Mouse (Mus musculus): ENCODE measurements around the gene Myo3b.
"Not testable (repeated sequence)": the region's sequence is repeated elsewhere in the genome, so short reads cannot be mapped to it uniquely, and the experiment has no call there.

The Myo3b gene

GRCm38 (mm10) chr2:70182150-70182670, 143.3 kb downstream of the Myo3b start:
- in situ Hi-C loops (cut with MboI, MseI), result no loop called here

- in situ Hi-C loops (cut with MboI, MseI), result no loop called here
These were observed 148.1 kb downstream of the Myo3b start for GRCm38 (mm10) chr2:70187040-70187439.

- in situ Hi-C loops (cut with MboI, MseI), result no loop called here
These were observed 156.7 kb downstream of the Myo3b start for GRCm38 (mm10) chr2:70195418-70196248.

GRCm38 (mm10) chr2:70201796-70202555, 163.1 kb downstream of the Myo3b start:
- in situ Hi-C loops (cut with MboI, MseI), result no loop called here

- in situ Hi-C loops (cut with MboI, MseI), result no loop called here
These were observed 163.7 kb downstream of the Myo3b start for GRCm38 (mm10) chr2:70202578-70203167.

DNA sequence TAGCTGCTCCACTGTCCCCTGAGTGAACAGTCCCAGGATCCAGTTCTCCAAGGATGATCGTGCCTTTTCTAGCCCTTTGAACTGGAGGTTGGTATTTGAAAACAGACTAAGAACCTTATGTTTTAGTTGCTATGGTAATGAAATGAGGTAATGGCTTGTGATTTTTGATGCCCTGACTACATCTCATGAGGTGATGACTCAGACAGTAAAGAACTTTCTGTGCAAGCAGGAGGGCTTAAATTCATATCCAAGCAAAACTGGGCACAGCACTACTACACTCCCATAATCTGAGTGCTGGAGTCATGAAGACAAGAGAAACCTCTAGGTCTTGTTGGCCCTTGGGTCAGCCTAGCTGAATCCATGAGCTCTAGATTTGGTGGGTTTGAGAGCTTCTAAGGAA, 169.5 kb downstream of the Myo3b start:
- in situ Hi-C loops (cut with MboI, MseI), result no loop called here

DNA sequence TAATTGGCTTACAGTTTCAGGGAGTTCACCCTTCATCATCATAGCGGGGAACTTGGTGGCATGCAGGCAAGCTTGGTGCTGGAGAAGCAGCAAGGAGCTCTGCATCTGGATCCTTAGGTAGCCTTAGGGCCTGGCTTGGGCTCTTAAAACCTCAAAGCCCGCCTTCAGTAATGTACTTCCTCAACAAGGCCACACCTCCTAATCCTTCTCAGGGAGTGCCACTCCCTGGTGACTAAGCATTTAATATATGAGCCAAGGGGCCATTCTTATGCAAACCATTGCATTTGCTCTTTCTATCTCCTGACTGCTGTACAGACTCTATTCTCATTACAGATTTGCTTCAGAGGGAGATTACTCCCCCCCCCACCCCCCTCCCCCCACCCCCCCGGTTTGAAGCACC, 170.9 kb downstream of the Myo3b start:
- in situ Hi-C loops (cut with MboI, MseI), result no loop called here

DNA sequence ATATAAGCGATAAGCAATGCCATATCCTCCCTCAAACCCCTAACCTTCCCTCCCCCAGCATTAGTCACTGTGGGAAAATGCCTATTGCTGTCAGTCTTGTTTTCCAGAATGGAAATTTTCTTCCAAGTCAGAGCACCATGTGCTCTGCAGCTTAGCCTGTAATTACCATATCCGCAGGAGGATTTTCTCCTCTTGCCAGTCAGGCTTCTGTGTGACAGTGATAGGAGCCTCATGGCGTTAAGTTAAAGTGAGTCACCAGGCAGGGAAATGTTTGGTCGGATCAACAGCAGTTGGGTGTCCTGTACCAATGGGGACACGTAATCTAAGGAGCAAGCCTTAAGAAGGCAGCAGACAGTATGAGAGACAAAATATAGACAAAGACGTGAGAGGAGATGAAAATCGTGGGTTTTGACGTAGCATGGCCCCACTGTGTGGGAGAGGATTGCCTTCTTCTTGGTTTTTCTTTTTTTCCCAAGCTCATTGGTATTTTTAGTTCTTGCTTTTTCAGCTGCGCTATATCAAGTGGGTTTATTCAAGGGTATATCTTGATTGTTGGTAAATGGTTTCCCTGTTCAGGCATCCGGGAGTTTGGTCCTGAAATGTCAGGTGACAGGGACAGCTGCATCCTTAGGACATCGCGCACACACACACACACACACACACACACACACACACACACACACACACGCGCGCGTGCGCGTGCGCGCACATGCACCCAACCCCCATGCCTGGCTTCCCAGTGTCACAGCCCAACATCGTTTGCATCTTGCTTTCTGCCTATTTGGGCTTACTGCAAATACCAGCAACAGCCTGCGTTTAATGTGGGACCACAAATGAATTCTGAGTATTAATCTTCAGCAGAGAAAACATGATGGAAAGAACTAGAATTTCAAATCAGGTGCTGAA, 171.8 kb downstream of the Myo3b start:
- in situ Hi-C loops (cut with MboI, MseI), result no loop called here

GRCm38 (mm10) chr2:70214401-70214800, 175.5 kb downstream of the Myo3b start:
- in situ Hi-C loops (cut with MboI, MseI), result no loop called here

- in situ Hi-C loops (cut with MboI, MseI), result no loop called here
These were observed 178.9 kb downstream of the Myo3b start for GRCm38 (mm10) chr2:70217800-70218199.

GRCm38 (mm10) chr2:70218469-70218868, 179.5 kb downstream of the Myo3b start:
- in situ Hi-C loops (cut with MboI, MseI), result no loop called here

DNA sequence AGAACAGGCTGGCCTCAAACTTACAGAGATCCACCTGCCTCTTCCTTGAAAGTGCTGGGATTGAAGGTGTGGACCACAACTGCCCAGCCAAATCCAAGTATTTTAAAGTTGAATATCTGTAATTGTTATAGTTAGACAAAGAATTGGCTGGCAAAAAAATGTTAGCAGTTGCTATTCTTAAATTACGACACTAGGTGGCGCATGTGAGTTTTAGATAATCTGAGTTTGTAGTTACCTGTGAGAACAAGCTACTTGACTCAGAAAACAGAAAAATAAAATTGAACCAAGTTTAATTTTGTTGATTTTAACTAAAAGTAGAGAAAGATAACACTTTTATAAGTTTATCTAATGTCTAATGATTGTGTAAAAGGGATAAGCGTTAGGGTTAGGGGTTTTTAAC, 187.8 kb downstream of the Myo3b start:
- in situ Hi-C loops (cut with MboI, MseI), result loop anchor here (5.0 to 10.0 kb wide), 4 partner anchors 81 to 338 kb away; no protein-coding TSS in a partner anchor

DNA sequence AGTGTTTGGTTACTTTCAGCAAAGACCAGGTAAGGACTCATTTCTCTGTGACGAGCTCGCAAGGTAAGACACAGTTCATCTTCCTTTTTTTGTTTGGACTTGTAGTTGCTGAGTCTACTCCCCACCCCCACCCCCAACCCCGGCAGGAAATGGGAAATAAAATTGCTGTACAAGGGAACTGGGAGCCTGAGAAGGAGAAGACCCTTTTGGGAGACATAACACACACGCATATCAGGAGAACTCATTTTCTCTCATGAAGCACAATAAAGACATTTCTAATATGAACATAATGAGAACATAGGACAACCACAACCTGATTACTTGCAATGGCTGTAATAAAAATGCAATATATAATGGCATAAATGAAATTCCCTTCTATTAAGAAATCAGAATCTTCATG, 195.5 kb downstream of the Myo3b start:
- in situ Hi-C loops (cut with MboI, MseI), result not testable (repeated sequence)

GRCm38 (mm10) chr2:70245981-70246380, 207.1 kb downstream of the Myo3b start:
- in situ Hi-C loops (cut with MboI, MseI), result loop anchor here (10.0 kb wide), 1 partner anchor 289 kb away; no protein-coding TSS in a partner anchor

- in situ Hi-C loops (cut with MboI, MseI), result loop anchor here (10.0 kb wide), 1 partner anchor 286 kb away; no protein-coding TSS in a partner anchor
These were observed 209.7 kb downstream of the Myo3b start for GRCm38 (mm10) chr2:70248616-70249015.

GRCm38 (mm10) chr2:70249872-70250271, 210.9 kb downstream of the Myo3b start:
- in situ Hi-C loops (cut with MboI, MseI), result loop anchor here (10.0 kb wide), 1 partner anchor 285 kb away; no protein-coding TSS in a partner anchor

- in situ Hi-C loops (cut with MboI, MseI), result no loop called here
These were observed 212.3 kb downstream of the Myo3b start for GRCm38 (mm10) chr2:70251256-70251655.

- in situ Hi-C loops (cut with MboI, MseI), result no loop called here
These were observed 220.6 kb downstream of the Myo3b start for GRCm38 (mm10) chr2:70259357-70260000.

DNA sequence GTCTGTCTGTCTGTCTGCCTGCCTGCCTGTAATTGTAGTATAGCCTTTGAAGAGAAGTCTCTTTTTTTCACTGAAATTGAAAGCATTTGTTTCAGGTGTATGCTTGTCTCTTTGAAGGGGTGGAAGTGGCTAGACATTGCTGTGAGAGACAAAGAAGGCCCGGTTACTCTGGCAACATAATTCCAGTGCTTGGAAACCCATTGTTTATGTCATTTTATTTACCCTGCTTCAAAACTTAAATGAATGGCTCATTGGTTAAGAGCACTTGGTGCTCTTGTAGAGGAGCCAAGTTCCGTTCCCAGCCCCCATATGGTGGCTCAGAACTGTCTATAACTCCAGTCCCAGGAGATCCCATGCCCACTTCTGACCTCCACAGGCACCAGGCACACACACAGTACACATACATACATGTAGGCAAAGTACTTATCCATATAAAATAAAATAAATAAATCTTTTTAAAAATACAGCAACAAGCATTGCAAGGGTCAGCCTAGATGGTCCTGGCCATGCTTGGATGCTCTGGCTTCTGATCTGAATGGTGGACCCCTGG, 221.8 kb downstream of the Myo3b start:
- in situ Hi-C loops (cut with MboI, MseI), result no loop called here
